Mouse (Mus musculus) bone marrow, adult 2 months (tissue): ENCODE measurements around the gene Hipk1. TPM values are rescaled to one million over a fixed set of nuclear protein-coding genes. Genes with fewer than 3 reads are reported as not detected.
"Not testable (repeated sequence)": the region's sequence is repeated elsewhere in the genome, so short reads cannot be mapped to it uniquely, and the experiment has no call there.

Experiments
- H3K27ac ChIP-seq: fragments of 200-500 bp; 2 replicates; pipeline ENCODE4 v1.5.1; 2012; ENCODE audit warnings: low read depth, mild to moderate bottlenecking, control low read depth, inconsistent platforms, low read length; ENCODE audit not compliant: control insufficient read depth, poor library complexity, insufficient read depth
- H3K4me1 ChIP-seq: fragments of 200-500 bp; 2 replicates; pipeline ENCODE4 v1.6.1; 2011; ENCODE audit warnings: low read length; ENCODE audit not compliant: control insufficient read depth, insufficient read depth
- H3K4me3 ChIP-seq: fragments of 200-500 bp; replicated peaks from 2 replicates; pipeline ENCODE3; 2011; ENCODE audit warnings: mild to moderate bottlenecking, low read depth, low read length, control low read depth; ENCODE audit not compliant: control insufficient read depth
- CTCF ChIP-seq: fragments of 200-500 bp; IDR thresholded peaks from 2 replicates; pipeline ENCODE4 v1.5.1; 2011; ENCODE audit warnings: low read length, control low read depth; ENCODE audit not compliant: control insufficient read depth, insufficient read depth
- POLR2A ChIP-seq: fragments of 200-500 bp; IDR thresholded peaks from 2 replicates; pipeline ENCODE4 v1.6.1; 2011; ENCODE audit warnings: low read depth, mild to moderate bottlenecking, control low read depth, low read length, borderline replicate concordance; ENCODE audit not compliant: control insufficient read depth
- WGBS: fragments of 180-500 bp; shearing (Covaris S2); methylation state at CpG from one replicate; pipeline ENCODE4 v1.1.7; 2018; 5-methylcytosine and 5-hydroxymethylcytosine counted together
- polyA plus RNA-seq: library from polyadenylated mRNA; stranded (reverse); fragments of >200 nt; gene quantifications from 2 replicates; pipeline ENCODE4 v1.2.4, GENCODE M21; 2011; ENCODE audit warnings: low replicate concordance; ENCODE audit not compliant: missing spikeins, insufficient read depth, insufficient read length

Gene Hipk1
- polyA plus RNA-seq, 1 experiment, result 80.9 TPM

DNA sequence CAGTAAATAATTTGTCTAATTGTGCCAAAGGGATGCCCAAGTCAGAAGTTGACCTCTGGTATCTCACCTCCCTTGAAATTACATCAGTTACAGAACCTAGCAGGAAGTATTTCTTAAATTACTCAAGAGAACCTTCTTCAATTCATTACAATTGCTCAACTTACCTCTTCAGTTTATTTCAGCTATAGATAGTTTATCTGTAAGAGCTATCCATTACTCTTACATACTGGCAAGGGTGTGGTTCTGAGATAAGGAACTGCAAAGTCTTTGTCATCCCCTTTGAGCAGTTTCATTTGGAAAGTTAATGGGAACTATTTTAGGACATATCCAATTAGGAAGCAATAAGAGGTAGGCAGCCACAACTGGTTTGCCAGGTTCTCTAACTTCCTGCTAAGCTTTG, 41.1 kb upstream of the Hipk1 start, which contains the start of gene Bcl2l15:
Bcl2l15 (plus strand) TSS at position 176 of the 400 bp plus-strand sequence.
- Histone ChIP-seq H3K4me1 (peaks cover 6% of the 10 kb centered on the region), H3K4me3 (no peak within 1 kb of the TSS), H3K27ac (no peak within 1 kb of the TSS)
- no peak for TF ChIP-seq POLR2A
- no peak for TF ChIP-seq CTCF

GRCm38 (mm10) chr3:103831146-103831545, 39.8 kb upstream of the Hipk1 start:
- TF ChIP-seq CTCF (no peak), POLR2A (no peak)
- no peak overlapping the region for H3K27ac ChIP-seq
- H3K4me1 ChIP-seq, result peaks cover 4% of the 10 kb centered on the region
- H3K4me3 ChIP-seq, result no peak overlapping the region
- 90% methylated on average over 7 of the region's 7 CpGs for WGBS

- not testable (repeated sequence) for H3K4me3 ChIP-seq, H3K4me1 ChIP-seq, H3K27ac ChIP-seq
- WGBS, result 34% methylated on average over 1 of the region's 1 CpGs
Observed at GRCm38 (mm10) chr3:103830681-103831080, 39.3 kb upstream of the Hipk1 start.

- TF ChIP-seq POLR2A (no peak), CTCF (no peak)
- Histone ChIP-seq H3K27ac (no peak overlapping the region), H3K4me1 (peaks cover 3% of the 10 kb centered on the region), H3K4me3 (no peak overlapping the region)
- 81% methylated on average over 3 of the region's 3 CpGs for WGBS
Observed at GRCm38 (mm10) chr3:103829036-103829435, 37.7 kb upstream of the Hipk1 start.

- H3K4me1 ChIP-seq, result peaks cover 3% of the 10 kb centered on the region
Observed at GRCm38 (mm10) chr3:103827548-103827947, 36.2 kb upstream of the Hipk1 start.

DNA sequence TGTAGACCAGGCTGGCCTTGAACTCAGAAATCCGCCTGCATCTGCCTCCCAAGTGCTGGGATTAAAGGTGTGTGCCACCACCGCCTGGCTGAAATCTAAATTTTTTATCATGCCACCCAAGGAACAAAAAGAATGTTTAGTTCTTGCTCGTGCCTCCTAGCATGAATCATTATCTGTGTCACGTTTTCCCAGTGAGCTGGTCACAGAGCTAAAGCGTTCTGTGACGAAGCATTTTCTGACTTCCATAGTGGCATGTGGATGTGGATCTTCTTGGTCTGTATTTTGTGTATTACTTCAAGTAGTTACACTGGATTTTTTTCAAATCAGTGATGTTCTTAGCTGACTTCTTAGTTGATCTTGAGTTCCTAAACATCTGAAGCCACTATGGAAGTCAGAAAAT, 19.6 kb upstream of the Hipk1 start:
- WGBS, result 79% methylated on average over 6 of the region's 6 CpGs
- H3K4me1 ChIP-seq, result no peaks in the 10 kb centered on the region; the same call in 1 of the 2 replicates
- no peak for TF ChIP-seq CTCF
- no peak for TF ChIP-seq POLR2A
- H3K4me3 ChIP-seq, result no peak overlapping the region
- H3K27ac ChIP-seq, result no peak overlapping the region

More at GRCm38 (mm10) chr3:103827548-103827947, 36.2 kb upstream of the Hipk1 start:
- TF ChIP-seq POLR2A (no peak), CTCF (0 out of 2 replicates have a peak, but pooled peaks have one; percentile 11)
- Histone ChIP-seq H3K4me3 (no peak overlapping the region), H3K27ac (no peak overlapping the region)

GRCm38 (mm10) chr3:103809799-103810150, 18.4 kb upstream of the Hipk1 start:
- WGBS, result 1% methylated on average over 14 of the region's 14 CpGs
- Histone ChIP-seq H3K27ac (peak overlapping the region; percentile 97), H3K4me1 (no peaks in the 10 kb centered on the region; the same call in 1 of the 2 replicates), H3K4me3 (peak overlapping the region; percentile 72)
- no peak for TF ChIP-seq POLR2A
- no peak for TF ChIP-seq CTCF

- Histone ChIP-seq H3K4me1 (peaks cover 2% of the 10 kb centered on the region; the same call in 1 of the 2 replicates), H3K27ac (peak within 1 kb of the TSS; percentile 97), H3K4me3 (peak within 1 kb of the TSS; percentile 97)
- TF ChIP-seq POLR2A (peak; percentile 70), CTCF (no peak)
- under 1% methylated on average over 68 of the region's 70 CpGs for WGBS
Observed at GRCm38 (mm10) chr3:103808891-103809798, 17.8 kb upstream of the Hipk1 start, which contains the start of the genes Dclre1b, Ap4b1 and Gm43064. Dclre1b (minus strand) TSS chr3:103809444. Ap4b1 (plus strand) TSS chr3:103809520. Gm43064 (plus strand) TSS chr3:103809573.

- no peak overlapping the region for H3K4me3 ChIP-seq
- TF ChIP-seq CTCF (no peak), POLR2A (no peak)
- no peak overlapping the region for H3K27ac ChIP-seq
- H3K4me1 ChIP-seq, result peaks cover 10% of the 10 kb centered on the region; the same call in 1 of the 2 replicates
- WGBS, result 49% methylated on average over 1 of the region's 1 CpGs
Observed at GRCm38 (mm10) chr3:103805671-103806070, 14.3 kb upstream of the Hipk1 start.
